Mouse (Mus musculus): Measurements from ENCODE around the gene D2hgdh.

GRCm38 (mm10) chr1:93811495-93812039 is 13.1 kb upstream of the D2hgdh start:
- no peak for TF ChIP-seq ZMIZ1 (IDR thresholded peaks at IDR 0.05; ENCODE audit: low read depth, low read length)
- no peak for TF ChIP-seq CTCF (IDR thresholded peaks at IDR 0.05 in 2 of 3, conservative IDR thresholded peaks at IDR 0.05 in 1 of 3; ENCODE audit: control insufficient read depth in 1 of 3, insufficient read depth in 1 of 3, low read depth in 2 of 3, low read length in 3 of 3, poor library complexity in 1 of 3, severe bottlenecking in 1 of 3)
- TF ChIP-seq NELFE (IDR thresholded peaks at IDR 0.05; ENCODE audit: low read depth, low read length), result no peak
- no peak for TF ChIP-seq MYB (IDR thresholded peaks at IDR 0.05; ENCODE audit: low read depth, low read length)
- no peak for TF ChIP-seq EP300 (IDR thresholded peaks at IDR 0.05; ENCODE audit: low read depth in 1 of 2, low read length in 2 of 2)
- TF ChIP-seq POLR2AphosphoS2 (IDR thresholded peaks at IDR 0.05; ENCODE audit: low read length), result no peak
- no peak for TF ChIP-seq E2F4 (IDR thresholded peaks at IDR 0.05; ENCODE audit: borderline replicate concordance, low read depth, low read length)
- no peak for TF ChIP-seq POLR2AphosphoS5 (IDR thresholded peaks at IDR 0.05; ENCODE audit: borderline replicate concordance, low read depth, low read length)
- no peak for TF ChIP-seq ELF1 (IDR thresholded peaks at IDR 0.05; ENCODE audit: low read depth, low read length)
- TF ChIP-seq GATA1 (IDR thresholded peaks at IDR 0.05; ENCODE audit: low read depth, low read length), result no peak
- TF ChIP-seq BHLHE40 (IDR thresholded peaks at IDR 0.05; ENCODE audit: borderline replicate concordance, low read depth, low read length), result no peak
- no peak for TF ChIP-seq POLR2A (IDR thresholded peaks at IDR 0.05; ENCODE audit: control insufficient read depth in 1 of 2, insufficient read depth in 1 of 2, low read depth in 1 of 2, low read length in 2 of 2, poor library complexity in 1 of 2)
- no peak for TF ChIP-seq SIN3A (IDR thresholded peaks at IDR 0.05; ENCODE audit: low read length)

Measured in MEL (cell line).